Comparison of ENCODE assay signal across 9 mouse cellular contexts in the genomic region with DNA sequence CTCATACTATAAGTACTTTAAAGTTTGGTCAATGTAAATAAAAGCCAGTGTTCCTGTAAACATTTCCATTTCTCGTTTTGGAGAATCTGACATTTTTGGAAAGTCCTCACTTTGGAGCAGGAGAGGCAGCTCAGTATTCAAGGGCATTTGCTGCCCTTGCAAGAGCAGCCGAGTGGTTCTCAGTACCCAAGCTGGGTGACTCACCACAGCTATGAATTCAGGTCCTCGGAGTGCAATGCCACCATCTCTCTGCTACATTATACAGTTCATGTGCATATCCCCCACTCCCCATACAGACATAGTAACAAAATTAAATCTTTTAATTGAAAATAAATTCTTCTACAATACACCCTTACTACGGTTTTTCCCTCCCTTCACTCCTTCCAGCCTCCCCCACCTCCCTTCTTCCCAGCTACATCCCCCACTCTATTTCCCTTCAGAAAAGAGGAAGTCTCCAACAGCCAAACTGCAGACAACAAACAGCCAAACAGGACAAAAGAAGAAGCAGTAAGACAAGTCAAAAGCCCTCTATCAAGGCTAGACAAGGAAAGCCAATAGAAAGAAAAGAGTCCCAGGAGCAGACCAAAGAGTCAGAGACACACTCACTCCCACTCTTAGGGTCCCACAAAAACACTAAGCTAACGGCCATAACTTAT.
"Had no signal": no experiment of that assay in that cellular context is flagged by ENCODE, and none has a peak within 500 bp of the region (broad histone marks: within the 10 kb centered on the region; RNA-seq: fewer than 3 reads in every experiment).

No protein-coding gene starts in this region.

- DNase-seq: kidney, postnatal 14 days; lung, embryonic 14.5 days; lung, postnatal 10 days; lung, postnatal 4 days; right cerebral cortex, postnatal 14 days; thymus, adult 2 months; thymus, postnatal 36 days had no signal

- ATAC-seq: liver, embryonic 12.5 days; midbrain, embryonic 13.5 days had no signal
